Mouse (Mus musculus) heart, adult 11 months (tissue): ENCODE data around the gene Pmf1.

Source experiments
- DNase-seq: peaks from one replicate; pipeline ENCODE4 v3.0.0; 2022

The Pmf1 gene

DNA sequence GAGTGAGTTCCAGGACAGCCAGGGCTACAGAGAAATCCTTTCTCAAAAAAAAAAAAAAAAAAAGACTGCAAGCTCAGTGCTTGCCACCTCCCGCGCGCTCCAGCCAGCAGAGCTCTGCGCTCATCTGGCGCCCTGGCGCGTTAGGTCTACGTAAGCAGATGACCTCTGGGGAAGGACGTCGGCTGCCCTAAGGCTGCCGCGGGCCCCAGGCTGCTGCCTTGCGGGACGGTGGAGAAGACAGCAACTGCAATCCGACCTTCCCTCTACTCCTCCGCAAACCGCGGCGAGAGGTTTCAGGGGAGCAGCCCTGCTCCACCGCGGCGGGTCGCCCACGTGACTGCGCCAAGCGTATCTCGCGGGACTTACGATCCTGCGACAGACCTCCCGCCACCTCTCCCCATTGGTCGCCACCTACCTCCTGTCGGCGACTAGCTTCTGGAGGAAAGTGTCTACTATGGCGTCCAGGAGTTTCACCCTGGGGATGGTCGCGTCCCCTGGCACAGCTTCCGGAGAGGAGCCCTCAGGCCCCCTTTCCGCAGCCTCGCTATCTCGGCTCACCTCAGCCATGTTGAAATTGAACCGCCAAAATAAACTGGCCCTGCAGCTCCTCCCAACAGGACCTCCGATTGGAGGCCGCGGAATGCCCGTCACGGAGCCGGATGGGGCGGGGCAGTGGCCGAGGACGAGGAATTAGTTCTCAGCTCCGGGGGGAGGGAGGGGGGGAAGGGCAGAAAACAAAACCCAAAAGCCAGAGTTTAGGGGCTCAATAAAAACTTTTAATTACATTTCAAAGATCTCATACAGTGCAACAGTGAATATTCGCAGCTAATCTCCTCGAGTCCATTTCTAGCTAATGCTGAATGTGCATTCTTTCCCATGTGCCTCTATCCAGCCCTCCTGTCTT, at the start of gene Pmf1:
Pmf1 (minus strand) TSS at position 591 of the 904 bp plus-strand sequence.
- peak; percentile 100 for DNase-seq

DNA sequence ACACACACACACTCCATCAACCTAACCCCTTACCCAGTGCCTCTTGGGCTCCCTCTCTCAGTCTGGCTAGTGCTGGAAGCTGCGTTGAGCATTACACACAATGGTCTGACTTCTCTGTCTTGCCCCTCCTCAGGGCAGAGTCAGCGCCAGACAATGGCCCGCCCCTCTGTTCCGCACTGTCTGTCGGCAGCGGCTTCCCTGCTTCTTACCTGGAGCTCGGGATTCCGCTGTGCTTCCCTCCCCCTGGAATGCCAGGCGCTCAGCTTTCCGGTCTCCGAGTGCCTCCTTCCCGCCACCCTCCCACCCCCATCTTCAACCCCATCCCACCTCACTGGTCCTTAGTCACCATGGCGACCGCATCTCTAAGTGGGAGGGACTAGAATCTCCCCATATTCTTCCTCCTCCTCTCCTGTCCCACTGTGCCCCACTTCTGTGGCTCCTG, 48.7 kb upstream of the Pmf1 start:
- DNase-seq, result peak; percentile 89

DNA sequence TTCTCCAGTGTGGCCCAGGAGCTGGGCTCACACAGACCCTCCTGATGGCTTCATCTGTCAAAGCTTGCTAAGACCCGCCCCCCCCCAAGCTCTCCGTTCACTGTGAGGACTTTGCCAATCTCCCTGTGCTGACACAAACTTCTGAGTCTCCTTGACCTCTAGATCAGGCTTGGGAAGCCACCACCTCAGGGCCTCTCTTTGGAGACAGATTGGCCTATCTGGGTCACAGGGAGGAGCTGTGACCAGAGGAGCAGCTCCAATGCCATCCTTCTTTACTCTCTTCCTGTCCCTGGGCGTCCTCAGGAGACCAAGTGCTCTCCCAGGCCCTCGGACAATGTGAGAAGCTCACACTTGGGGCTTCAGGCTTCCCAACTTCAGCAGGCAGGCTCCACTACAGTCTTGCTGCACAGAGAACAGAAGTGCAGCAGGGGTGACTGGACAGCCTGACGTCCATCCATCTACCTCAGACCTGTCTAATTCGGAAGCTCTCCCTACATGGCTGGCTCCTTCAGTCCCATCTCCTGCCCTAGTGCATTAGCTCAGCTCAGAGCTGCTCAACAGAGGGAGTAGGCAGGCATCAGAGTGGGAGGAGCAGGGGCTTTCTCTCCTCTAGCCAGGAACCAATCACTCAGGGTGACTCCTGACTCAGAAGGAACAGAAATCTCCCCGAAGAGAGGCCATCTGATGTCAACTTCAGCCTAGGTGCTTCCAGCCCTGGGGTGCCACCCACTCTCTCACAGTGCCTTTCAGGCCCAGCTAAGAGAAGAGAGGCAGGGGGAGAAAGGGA, 46.8 kb upstream of the Pmf1 start:
- no peak for DNase-seq

DNA sequence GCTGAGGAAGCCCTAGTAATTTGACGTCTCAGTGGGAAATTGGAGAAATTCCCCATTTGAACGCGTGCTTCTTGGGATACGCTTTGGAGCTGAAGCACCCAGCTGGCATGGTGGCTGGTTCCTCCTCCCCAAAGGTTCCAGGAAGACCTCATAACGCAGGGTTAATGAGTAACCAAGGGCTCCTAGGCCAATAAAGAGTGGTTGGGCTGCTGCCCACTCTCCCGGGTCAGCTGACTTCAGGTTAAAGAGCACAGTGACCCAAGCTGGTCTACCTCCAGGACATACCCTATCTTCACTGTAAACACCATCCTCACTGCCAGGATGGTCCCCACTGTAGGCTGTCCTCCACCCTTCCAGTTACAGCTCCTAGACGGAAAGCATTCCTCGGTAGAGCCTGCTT, 46.2 kb upstream of the Pmf1 start:
- DNase-seq, result no peak

DNA sequence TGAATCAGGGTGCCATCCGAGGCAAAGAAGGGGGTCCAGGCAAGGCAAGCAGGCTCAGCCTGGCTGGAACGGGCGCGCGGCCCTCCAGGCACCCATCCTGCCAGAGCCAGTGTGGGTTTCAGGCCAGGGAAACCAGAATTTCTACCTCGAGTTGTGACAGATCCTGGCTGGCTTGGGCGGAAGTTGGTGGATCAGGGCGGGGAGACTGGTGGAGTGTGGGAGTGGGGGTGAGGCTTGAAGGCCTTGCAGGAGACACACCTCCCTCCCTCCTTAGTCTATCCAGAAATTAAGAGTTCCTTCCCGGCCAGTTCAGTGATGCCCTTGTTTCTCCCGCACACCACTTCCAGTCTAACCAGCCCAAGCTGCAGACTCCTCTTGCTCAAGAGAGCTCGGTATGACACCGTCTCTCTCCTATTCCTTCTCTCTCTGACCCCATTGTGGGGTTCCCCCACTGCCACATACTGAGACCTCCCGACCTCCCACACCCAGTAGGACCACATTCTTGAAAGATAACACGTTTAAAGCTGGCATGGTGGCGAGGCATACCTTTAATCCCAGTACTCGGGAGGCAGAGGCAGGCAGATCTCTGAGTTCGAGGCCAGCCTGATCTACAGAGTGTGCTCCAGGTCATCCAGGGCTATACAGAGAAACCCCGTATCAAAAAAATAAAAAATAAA, 45.6 kb upstream of the Pmf1 start:
- DNase-seq, result no peak

DNA sequence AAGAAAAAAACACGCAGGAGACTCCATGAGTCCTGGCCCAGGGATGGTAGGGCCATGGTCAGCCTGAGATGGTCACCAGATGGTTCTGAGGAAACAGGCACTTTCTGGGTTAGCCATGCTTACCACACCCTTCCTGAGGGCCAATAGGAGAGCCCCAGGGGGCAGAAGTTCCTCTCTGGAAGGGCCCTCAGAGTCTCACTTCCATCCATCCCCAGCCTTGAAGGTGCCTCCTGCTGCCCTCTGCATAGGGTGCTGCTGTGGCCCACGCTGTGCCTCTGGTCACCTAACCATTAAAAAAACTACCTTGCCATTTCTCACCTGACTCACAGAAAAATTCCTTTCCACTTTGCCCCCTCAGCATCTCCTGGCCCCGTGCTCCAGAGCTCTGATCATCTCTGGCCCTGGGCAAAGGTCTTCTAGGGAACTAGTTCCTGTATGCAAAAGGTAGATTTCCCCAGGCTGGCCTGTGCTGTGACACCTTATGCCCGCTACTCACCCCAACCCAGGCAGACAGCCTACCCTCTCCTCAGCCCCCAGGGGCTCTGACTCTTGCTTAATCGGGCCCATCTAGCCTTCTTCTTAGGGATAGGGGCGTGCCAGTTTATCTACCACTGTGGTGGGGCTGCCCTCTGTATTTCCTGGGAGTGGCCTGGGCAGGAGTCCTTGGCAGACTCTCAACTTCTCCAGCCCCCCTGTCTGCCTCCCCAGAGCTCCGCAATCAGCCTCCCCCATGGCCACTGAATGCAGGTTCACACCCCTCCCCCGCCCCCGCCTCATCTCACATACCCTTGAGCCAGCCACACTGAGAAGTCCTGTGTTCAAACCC, 44.8 kb upstream of the Pmf1 start:
- peak; percentile 96 for DNase-seq

DNA sequence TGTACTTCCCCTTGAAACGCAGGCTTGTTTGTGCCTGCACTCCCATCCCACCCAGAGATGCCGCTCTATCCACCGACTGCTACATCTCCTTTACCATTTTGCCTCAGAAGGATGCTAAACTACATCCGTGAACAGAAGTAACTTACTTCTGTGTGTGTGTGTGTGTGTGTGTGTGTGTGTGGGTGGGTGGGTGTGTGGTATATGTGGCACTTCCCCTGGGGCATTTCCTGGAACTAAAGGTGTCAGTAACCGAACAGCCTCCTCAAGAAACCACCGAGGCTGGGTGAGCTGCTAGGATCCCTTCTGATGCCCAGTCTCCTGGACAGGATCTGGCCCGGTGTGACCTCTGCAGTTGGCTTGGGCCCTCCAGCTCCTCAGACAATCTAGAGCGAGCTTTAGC, 43.9 kb upstream of the Pmf1 start:
- no peak for DNase-seq

DNA sequence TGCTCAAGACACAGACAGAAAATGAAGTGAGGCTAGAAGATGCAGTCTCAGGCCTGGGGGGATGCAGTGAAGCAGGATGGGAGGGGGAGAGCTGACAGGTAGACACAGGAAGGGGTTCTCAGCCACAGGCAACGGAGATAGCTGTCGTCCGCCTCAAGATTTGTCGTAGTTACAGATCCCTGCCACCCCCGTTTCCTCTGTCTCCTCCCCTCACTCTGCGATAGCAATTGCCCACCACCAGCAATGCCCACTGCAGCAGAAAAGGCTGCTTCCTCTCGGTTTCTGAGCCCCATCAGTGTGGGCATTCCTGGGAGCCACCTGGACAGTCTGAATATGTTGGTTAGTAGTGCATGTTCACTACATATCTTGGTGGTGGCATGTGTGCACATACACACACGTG, 43.2 kb upstream of the Pmf1 start:
- DNase-seq, result no peak

DNA sequence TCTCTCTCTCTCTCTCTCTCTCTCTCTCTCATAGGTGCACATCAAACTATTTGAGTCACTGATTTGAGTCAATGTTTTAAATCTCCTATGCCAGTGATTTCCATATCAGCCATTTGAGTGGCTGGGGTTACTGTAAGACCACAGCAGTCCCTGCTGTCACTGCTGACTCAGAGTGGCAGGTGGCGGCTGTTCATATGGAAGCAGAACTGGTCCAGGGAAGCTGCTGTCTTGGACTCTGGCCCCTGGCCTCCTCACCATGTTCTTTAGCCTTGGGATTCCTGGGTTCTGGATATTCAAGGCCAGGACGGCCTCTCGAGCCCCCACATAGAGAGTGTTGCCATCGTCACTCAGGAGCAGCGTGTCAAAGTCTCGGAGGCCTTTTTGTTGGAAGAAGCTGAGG, 42.6 kb upstream of the Pmf1 start:
- no peak for DNase-seq

DNA sequence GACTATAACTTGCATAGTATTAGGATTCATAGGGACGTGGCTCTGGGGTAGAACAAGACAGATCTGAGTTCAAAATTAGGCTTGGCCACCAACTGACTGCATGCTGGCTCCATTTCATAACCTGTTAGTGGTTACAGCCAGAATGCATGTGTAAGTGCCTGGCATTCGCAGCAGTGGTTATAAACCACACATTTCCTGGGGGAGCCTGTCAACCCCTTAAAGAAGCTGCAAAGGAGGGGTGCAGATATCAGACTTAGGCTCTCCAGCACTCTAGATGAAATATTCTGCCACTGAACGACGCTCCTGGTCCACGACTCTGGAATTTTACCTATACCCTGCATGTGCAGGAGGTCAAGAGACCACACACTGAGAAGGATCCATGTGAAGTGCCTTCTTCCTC, 42.1 kb upstream of the Pmf1 start:
- DNase-seq, result no peak

DNA sequence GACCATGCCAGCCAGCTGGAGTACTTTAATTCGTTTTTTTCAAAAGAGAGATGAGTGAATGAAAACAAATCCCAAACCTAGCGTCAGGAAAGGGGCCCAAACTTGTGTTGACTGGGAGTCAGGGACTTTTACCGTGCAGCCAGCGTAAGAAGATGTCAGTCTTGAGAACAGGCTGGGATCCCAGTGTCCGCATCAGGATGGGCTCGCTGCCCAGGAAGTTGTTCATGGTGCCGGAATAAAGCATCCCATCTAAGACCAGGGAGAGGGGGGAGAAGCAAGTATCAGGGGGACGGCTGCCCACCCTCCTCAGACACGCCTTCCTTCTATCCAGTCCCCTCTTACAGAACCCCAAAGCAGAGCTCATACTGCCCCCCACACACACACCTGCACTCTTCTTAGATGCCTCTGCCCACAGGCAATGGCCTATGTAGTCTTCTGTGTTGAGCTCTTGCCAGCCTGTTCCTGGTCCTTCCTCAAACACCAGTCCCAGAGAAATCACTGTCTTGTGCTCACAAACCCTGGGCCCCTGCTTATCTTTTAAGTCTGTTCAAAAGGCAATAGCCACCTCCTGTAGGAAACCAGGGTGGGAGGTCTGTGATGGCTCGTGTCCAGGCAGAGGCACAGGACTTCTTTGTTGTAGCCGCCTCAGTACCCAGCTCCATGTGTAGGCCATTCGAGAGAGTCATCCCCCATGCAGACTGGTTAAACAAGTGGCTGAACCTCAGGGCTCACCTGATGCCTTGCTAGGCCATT, 40.4 kb upstream of the Pmf1 start:
- DNase-seq, result peak; percentile 90

DNA sequence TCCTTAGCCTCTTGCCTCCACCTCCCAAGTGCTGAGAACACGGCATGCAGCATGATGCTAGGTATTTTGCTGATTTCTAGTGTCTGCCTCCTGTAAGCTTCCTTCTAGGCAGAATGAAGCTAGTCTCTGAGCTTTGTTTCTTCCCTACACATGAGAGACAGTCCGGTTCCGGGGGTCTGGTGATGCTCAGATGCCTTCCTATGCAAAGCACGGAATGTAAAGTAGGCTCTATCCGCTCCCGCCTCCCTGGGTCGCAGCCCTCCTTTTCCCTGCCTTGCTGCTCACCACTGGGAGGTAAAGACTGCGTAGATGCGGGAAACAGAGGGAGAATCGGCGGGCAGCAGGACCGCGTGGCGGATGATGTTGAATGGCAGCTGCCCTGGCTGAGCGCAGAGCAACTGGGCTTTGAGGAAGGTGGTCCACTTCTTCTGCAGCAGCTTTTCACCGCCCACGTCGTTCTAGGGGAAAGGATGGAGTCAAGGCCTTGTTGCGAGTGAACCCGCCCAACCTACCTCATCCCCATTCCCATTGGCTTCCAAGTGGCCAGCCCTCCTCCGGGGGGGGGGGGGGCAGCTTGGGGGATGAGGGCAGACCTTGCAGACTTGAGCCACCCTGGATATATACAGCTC, 39.4 kb upstream of the Pmf1 start:
- peak; percentile 97 for DNase-seq

DNA sequence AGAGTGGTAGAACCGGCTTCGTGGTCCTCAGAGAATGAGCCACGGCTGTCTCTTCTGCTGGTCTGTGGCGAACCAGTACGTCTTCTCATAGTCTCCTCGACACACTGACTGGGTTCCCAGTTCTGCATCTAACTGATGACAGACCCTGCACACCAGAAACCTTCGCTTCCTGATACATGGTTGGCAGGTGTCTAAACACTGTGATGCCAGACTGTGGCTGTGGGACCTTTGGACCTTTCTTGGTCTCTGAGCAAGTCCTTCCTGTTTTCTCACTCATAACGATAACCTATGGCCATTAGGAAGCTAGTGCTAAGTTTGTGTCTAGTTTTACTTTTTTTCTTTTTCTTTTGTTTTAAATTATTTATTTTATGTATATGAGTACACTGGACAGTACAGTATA, 38.3 kb upstream of the Pmf1 start:
- no peak for DNase-seq

DNA sequence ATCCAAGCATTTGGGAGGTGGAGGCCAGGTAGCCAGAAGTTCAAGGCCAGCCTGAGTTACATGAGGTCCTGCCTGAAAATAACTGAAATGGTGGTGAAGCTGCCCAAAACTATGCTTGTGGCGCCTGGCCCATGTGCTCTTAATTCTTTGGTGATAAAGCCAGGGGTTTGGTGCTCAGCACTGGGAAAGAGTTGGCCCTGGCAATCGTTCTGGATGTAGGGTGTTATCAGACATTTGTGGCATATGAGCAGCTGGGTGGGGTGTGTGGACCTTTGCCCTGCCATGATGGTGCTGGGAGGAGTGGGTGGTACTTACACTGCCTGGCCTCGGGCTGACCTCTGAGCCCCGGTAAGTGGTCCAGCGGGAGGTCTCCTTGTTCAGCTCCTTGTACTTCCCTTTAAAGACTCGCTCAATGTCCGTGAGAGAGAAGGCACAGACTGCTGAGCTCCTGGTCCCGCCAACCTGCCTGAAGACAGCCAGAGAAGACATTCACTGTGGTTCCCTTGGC, 37.6 kb upstream of the Pmf1 start:
- DNase-seq, result no peak

DNA sequence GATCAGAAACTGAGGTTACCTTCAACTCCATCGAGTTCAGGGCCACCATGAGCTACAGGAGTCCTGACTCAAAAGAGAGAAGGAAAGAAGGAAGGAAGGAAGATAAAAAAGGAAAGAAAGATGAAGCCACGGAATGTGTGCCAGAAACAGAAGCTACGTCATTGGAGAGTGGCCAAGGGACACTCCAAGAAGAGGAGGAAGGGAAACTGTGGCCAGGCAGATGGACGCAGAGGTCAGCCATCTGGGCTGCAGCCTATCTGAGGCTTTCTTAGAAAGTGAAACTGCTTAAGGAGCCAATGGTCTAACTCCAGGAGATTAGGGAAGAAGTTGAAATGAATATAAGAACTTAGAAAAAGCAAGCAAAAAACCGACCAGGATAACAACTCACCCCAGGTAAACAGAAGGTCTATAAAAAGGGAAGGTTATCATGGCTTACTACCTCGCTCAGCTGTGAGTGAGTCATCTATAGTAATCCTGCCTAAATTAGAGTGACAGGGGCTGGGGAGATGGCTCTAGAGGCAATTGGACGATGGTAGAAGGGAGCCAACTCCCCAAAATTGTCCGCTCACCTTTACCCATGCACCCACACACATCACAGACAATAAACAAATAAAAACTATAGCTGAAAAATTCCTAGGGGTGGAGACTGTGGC, 36.5 kb upstream of the Pmf1 start:
- peak; percentile 95 for DNase-seq

DNA sequence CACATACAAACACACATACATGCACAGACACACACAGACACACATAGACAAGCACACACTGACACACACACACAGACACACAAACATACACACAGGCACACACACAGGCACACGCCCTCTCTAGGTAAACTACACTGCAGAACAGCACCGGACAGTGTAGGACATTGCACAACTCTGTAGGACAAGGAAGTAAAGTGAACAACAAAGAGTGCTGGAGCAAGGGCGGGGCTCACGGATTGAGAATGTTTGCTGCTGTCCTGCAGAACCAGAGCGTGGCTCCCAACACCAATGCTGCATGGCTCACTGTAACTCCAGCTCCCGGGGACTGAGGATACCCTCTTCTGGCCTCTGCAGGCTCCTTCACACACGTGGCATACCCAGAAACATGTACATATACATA, 32.8 kb upstream of the Pmf1 start:
- no peak for DNase-seq

DNA sequence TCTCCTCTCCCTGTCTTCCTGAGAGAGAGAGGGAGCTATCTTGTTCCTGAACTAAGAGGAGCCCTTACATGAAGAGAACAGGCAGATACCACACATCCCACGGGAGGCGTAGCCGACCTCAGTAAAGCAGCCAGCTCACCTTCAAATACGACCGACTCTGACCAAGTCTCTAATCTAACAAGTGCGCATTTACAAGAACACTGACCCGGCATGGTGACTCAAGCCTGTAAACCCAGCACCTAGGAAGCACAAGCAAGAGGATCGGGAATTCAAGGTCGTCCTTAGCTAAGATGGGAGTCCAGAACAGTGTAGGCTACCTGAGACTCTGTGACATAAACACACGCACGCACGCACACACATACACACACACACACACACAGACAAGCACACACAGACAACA, 32.4 kb upstream of the Pmf1 start:
- DNase-seq, result no peak

DNA sequence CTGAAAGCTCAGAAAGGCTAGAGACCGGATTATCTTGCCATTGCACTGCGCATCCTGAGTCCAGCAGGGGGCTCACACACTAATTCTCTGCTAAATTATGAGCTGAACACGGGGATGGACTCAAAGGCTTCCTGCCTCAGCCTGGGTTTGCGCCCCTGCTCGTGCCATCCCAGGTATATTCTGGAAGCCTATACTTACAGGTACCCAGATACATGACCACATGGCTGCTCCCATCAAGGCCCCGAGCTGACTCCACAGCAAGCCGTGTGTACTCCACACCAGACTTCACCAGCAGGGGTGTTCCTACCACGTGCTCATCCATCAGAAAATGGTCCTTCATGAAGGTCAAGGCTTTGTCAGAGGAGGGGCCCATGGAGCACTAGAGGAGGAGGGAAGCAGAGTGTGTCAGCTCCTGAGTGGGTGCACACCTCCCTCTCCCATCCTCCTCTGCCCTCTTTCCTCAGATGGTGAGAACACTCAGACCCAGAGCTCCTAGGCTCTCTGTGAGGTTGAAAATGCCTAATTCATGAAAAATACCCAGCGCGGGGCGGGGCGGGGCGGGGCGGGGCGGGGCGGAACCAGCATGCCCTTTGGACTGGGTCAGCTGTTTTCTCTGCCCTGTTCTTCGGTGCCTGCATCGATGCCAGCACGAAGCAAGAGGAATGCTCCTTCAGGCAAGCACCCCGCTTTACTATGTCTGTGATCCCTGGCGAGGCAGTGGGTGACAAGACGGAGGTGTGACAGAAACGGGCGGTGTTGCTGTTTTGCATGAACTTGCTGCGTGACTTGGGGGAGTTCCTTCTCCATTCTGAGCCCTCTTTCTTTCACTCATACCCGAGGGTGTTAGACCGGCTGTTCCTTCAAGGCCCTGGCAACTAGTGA, 30.6 kb upstream of the Pmf1 start:
- peak; percentile 93 for DNase-seq

DNA sequence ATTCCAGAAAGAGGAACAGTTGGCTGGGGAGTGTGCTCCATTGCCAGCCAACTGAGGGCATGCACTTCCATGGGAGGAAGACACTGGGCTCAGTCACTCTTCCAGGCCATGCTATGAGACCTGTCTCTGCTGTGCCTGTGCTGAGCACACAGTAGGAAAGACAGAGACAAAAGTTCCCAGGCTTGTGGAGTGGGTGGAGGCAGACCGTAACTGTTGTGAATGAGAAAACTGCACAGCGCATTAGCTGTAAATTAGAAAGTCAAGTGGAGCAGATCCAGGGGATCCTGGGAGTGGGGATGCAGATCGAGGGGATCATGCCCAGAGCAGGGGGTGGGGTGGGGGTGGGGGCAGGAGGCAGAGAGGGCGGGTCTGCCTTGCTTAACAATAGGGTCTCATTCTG, 29.5 kb upstream of the Pmf1 start:
- no peak for DNase-seq

DNA sequence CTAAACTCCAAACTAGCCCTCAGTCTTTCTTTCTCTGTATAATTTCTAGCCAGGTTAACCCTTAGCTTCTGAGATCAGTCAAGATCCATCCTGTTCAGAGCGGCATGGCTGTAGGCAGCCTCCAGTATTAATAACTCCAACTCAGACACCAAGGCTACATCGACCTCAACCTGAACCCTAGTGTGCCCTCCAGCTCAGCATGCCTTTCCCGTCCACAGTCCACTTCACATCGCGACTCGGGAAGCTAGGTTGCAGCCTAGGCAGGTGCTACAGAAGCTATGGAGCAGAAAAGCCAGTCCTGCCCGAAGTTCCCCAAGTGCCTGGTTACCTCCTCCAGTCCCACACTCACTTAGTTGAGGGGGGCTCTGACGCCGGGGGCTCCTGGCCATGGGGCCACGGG, 27.3 kb upstream of the Pmf1 start:
- DNase-seq, result no peak
